Mouse (Mus musculus) neural tube, embryonic 14.5 days (tissue): ENCODE measurements around the gene Greb1. TPM values are rescaled to one million over a fixed set of nuclear protein-coding genes. Genes with fewer than 3 reads are reported as not detected.

Experiments used
- ATAC-seq: fragments of 200-750 bp; cut with Nextera tagmentation; 2 replicates; pipeline ENCODE4 v1.8.0; 2017; ENCODE audit warnings: low read depth, mild to moderate bottlenecking, moderate TSS enrichment, moderate library complexity
- H3K27ac ChIP-seq: fragments of 300-500 bp; sonication (generic); 2 replicates; pipeline ENCODE4 v1.5.1; 2014; ENCODE audit warnings: low read depth, mild to moderate bottlenecking, control low read depth, low read length, moderate library complexity, mixed read lengths
- H3K27me3 ChIP-seq: fragments of 300-500 bp; sonication (generic); 2 replicates; pipeline ENCODE4 v1.6.1; 2014; ENCODE audit warnings: low read length; ENCODE audit not compliant: control insufficient read depth, insufficient read depth
- H3K36me3 ChIP-seq: fragments of 300-500 bp; sonication (generic); 2 replicates; pipeline ENCODE4 v1.6.1; 2014; ENCODE audit warnings: low read length, mixed read lengths; ENCODE audit not compliant: control insufficient read depth, insufficient read depth
- H3K4me1 ChIP-seq: fragments of 300-500 bp; sonication (generic); 2 replicates; pipeline ENCODE4 v1.6.1; 2014; ENCODE audit warnings: low read length; ENCODE audit not compliant: control insufficient read depth, insufficient read depth
- H3K4me2 ChIP-seq: fragments of 300-500 bp; sonication (generic); 2 replicates; pipeline ENCODE4 v1.6.1; 2014; ENCODE audit warnings: mild to moderate bottlenecking, low read depth, low read length, control low read depth
- H3K4me3 ChIP-seq: fragments of 300-500 bp; sonication (generic); 2 replicates; pipeline ENCODE4 v1.5.1; 2014; ENCODE audit warnings: low read depth, low read length, control low read depth, mixed read lengths
- H3K9ac ChIP-seq: fragments of 300-500 bp; sonication (generic); replicated peaks from 2 replicates; pipeline ENCODE4 v1.6.1; 2014; ENCODE audit warnings: low read depth, mild to moderate bottlenecking, control low read depth, low read length, mixed read lengths
- H3K9me3 ChIP-seq: fragments of 300-500 bp; sonication (generic); 2 replicates; pipeline ENCODE4 v1.6.1; 2016; ENCODE audit warnings: low read length; ENCODE audit not compliant: control insufficient read depth
- WGBS: fragments of 180-500 bp; shearing (Covaris S2); extraction: QIAGEN DNeasy Blood & Tissue Kit; methylation state at CpG from one replicate; pipeline ENCODE4 v1.1.7; 2014; 5-methylcytosine and 5-hydroxymethylcytosine counted together
- polyA plus RNA-seq: library from polyadenylated mRNA; unstranded; fragments of >200 nt; fragmentation: Nextera tagmentation; extraction: Ambion mirVana; gene quantifications from 2 replicates; pipeline ENCODE4 v1.2.1, GENCODE M21; 2014

The Greb1 gene
- polyA plus RNA-seq, 1 experiment from 2014 or later, result 1.3 TPM

GRCm38 (mm10) chr12:16811477-16811876 is 10.8 kb upstream of the Greb1 start:
- Histone ChIP-seq H3K9me3 (no peaks in the 10 kb centered on the region), H3K4me1 (peaks cover 6% of the 10 kb centered on the region; the same call in 1 of the 2 replicates), H3K36me3 (0 out of 2 replicates have a peak, but pooled peaks cover 4% of the 10 kb centered on the region), H3K4me2 (peak overlapping the region; percentile 64), H3K27ac (no peak overlapping the region), H3K27me3 (no peaks in the 10 kb centered on the region; the same call in 1 of the 2 replicates), H3K4me3 (peak overlapping the region; percentile 74), H3K9ac (peak overlapping the region; percentile 75)
- peak; percentile 23; the same call in 1 of the 2 replicates for ATAC-seq
- 5% methylated on average over 15 of the region's 15 CpGs for WGBS

- Histone ChIP-seq H3K27ac (peak within 1 kb of the TSS; percentile 22), H3K36me3 (no peaks in the 10 kb centered on the region), H3K27me3 (no peaks in the 10 kb centered on the region; the same call in 1 of the 2 replicates), H3K9ac (peak within 1 kb of the TSS; percentile 75), H3K4me1 (peaks cover 6% of the 10 kb centered on the region; the same call in 1 of the 2 replicates), H3K9me3 (no peaks in the 10 kb centered on the region), H3K4me3 (peak within 1 kb of the TSS; percentile 74), H3K4me2 (peak within 1 kb of the TSS; percentile 64)
- WGBS, result 9% methylated on average over 54 of the region's 81 CpGs
- ATAC-seq, result peak; percentile 89
Measured at GRCm38 (mm10) chr12:16810525-16811431, 10.1 kb upstream of the Greb1 start, which contains the start of gene E2f6. Gene E2f6 (plus strand): TSS chr12:16810963.

- H3K9ac ChIP-seq, result no peak overlapping the region
- no peak overlapping the region for H3K27ac ChIP-seq
- no peak overlapping the region for H3K4me3 ChIP-seq
- 43% methylated on average over 3 of the region's 3 CpGs for WGBS
- H3K4me1 ChIP-seq, result peaks cover 6% of the 10 kb centered on the region; the same call in 1 of the 2 replicates
- H3K4me2 ChIP-seq, result no peak overlapping the region
- ATAC-seq, result no peak
- no peaks in the 10 kb centered on the region; the same call in 1 of the 2 replicates for H3K27me3 ChIP-seq
- H3K36me3 ChIP-seq, result no peaks in the 10 kb centered on the region
- no peaks in the 10 kb centered on the region for H3K9me3 ChIP-seq
Measured at GRCm38 (mm10) chr12:16808045-16808444, 7.4 kb upstream of the Greb1 start.

- Histone ChIP-seq H3K4me3 (no peak overlapping the region), H3K36me3 (no peaks in the 10 kb centered on the region), H3K4me2 (no peak overlapping the region), H3K9me3 (no peaks in the 10 kb centered on the region), H3K9ac (no peak overlapping the region), H3K27me3 (no peaks in the 10 kb centered on the region; the same call in 1 of the 2 replicates), H3K4me1 (no peaks in the 10 kb centered on the region), H3K27ac (no peak overlapping the region)
- WGBS, result 4% methylated on average over 5 of the region's 5 CpGs
- peak; percentile 71; the same call in 1 of the 2 replicates for ATAC-seq
Measured at GRCm38 (mm10) chr12:16805511-16805910, 4.8 kb upstream of the Greb1 start.

- H3K27me3 ChIP-seq, result no peaks in the 10 kb centered on the region
- no peaks in the 10 kb centered on the region for H3K4me1 ChIP-seq
- 12% methylated on average over 5 of the region's 5 CpGs for WGBS
- no peak for ATAC-seq
- H3K9ac ChIP-seq, result no peak overlapping the region
- no peak overlapping the region for H3K4me2 ChIP-seq
- no peak overlapping the region for H3K27ac ChIP-seq
- H3K4me3 ChIP-seq, result no peak overlapping the region
- no peaks in the 10 kb centered on the region for H3K9me3 ChIP-seq
- H3K36me3 ChIP-seq, result no peaks in the 10 kb centered on the region
Measured at GRCm38 (mm10) chr12:16803956-16804430, 3.3 kb upstream of the Greb1 start.

- Histone ChIP-seq H3K4me1 (no peaks in the 10 kb centered on the region), H3K36me3 (no peaks in the 10 kb centered on the region), H3K27ac (no peak overlapping the region), H3K9me3 (no peaks in the 10 kb centered on the region), H3K27me3 (no peaks in the 10 kb centered on the region), H3K4me3 (no peak overlapping the region), H3K4me2 (no peak overlapping the region), H3K9ac (no peak overlapping the region)
- no peak for ATAC-seq
- 15% methylated on average over 5 of the region's 5 CpGs for WGBS
Measured at GRCm38 (mm10) chr12:16803237-16803955, 2.7 kb upstream of the Greb1 start.

GRCm38 (mm10) chr12:16800959-16801315 is 251 bp upstream of the Greb1 start:
- WGBS, result 0% methylated on average over 12 of the region's 12 CpGs
- Histone ChIP-seq H3K36me3 (no peaks in the 10 kb centered on the region), H3K9me3 (no peaks in the 10 kb centered on the region), H3K4me2 (peak overlapping the region; percentile 99), H3K4me1 (no peaks in the 10 kb centered on the region), H3K27ac (no peak overlapping the region), H3K4me3 (peak overlapping the region; percentile 53), H3K27me3 (no peaks in the 10 kb centered on the region), H3K9ac (peak overlapping the region; percentile 57)
- peak; percentile 35 for ATAC-seq

- Histone ChIP-seq H3K4me3 (peak overlapping the region; percentile 53), H3K9ac (peak overlapping the region; percentile 57), H3K4me2 (peak overlapping the region; percentile 99), H3K27me3 (no peaks in the 10 kb centered on the region), H3K27ac (no peak overlapping the region), H3K36me3 (no peaks in the 10 kb centered on the region), H3K4me1 (no peaks in the 10 kb centered on the region), H3K9me3 (no peaks in the 10 kb centered on the region)
- 6% methylated on average over 3 of the region's 6 CpGs for WGBS
- peak; percentile 41; the same call in 1 of the 2 replicates for ATAC-seq
Measured at GRCm38 (mm10) chr12:16799928-16800258, 793 bp downstream of the Greb1 start.
